Mouse (Mus musculus) heart, embryonic 12.5 days (tissue): ENCODE results near the gene Krt72. TPM values are rescaled to one million over a fixed set of nuclear protein-coding genes. Genes with fewer than 3 reads are reported as not detected.

ENCODE experiments used
- ATAC-seq: fragments of 200-750 bp; cut with Nextera tagmentation; 2 replicates; pipeline ENCODE4 v1.8.0; 2017; ENCODE audit warnings: moderate TSS enrichment, moderate library complexity; ENCODE audit not compliant: insufficient number of reproducible peaks, low FRiP score
- H3K27ac ChIP-seq: fragments of 300-500 bp; sonication (generic); 2 replicates; pipeline ENCODE4 v1.5.1; 2016; ENCODE audit warnings: mild to moderate bottlenecking, moderate library complexity; ENCODE audit not compliant: poor library complexity, severe bottlenecking
- H3K27me3 ChIP-seq: fragments of 300-500 bp; sonication (generic); replicated peaks from 2 replicates; pipeline ENCODE4 v1.6.1; 2016; ENCODE audit warnings: mild to moderate bottlenecking, moderate library complexity
- H3K36me3 ChIP-seq: fragments of 300-500 bp; sonication (generic); 2 replicates; pipeline ENCODE4 v1.6.1; 2016; ENCODE audit warnings: mild to moderate bottlenecking, moderate library complexity
- H3K4me1 ChIP-seq: fragments of 300-500 bp; sonication (generic); replicated peaks from 2 replicates; pipeline ENCODE4 v1.6.1; 2016; ENCODE audit warnings: mild to moderate bottlenecking
- H3K4me2 ChIP-seq: fragments of 300-500 bp; sonication (generic); 2 replicates; pipeline ENCODE4 v1.6.1; 2016; ENCODE audit warnings: mild to moderate bottlenecking, moderate library complexity
- H3K4me3 ChIP-seq: fragments of 300-500 bp; sonication (generic); 2 replicates; pipeline ENCODE4 v1.5.1; 2016; ENCODE audit warnings: mild to moderate bottlenecking
- H3K9ac ChIP-seq: fragments of 300-500 bp; sonication (generic); 2 replicates; pipeline ENCODE4 v1.6.1; 2016; ENCODE audit warnings: mild to moderate bottlenecking, moderate library complexity
- H3K9me3 ChIP-seq: fragments of 300-500 bp; sonication (generic); replicated peaks from 2 replicates; pipeline ENCODE4 v1.6.1; 2016; ENCODE audit warnings: mild to moderate bottlenecking, moderate library complexity
- WGBS: fragments of 180-500 bp; shearing (Covaris S2); methylation state at CpG from one replicate; pipeline ENCODE4 v1.1.7; 2016; 5-methylcytosine and 5-hydroxymethylcytosine counted together
- polyA plus RNA-seq: library from polyadenylated mRNA; unstranded; fragments of >200 nt; fragmentation: Nextera tagmentation; extraction: Ambion mirVana; gene quantifications from 2 replicates; pipeline ENCODE4 v1.2.1, GENCODE M21; 2016

Krt72 gene
- not detected in 2 replicates for polyA plus RNA-seq

- H3K27me3 ChIP-seq, result peaks cover 50% of the 10 kb centered on the region
- H3K27ac ChIP-seq, result no peak within 1 kb of the TSS
- H3K4me1 ChIP-seq, result no peaks in the 10 kb centered on the region
- 81% methylated on average over 18 of the region's 18 CpGs for WGBS
- H3K9ac ChIP-seq, result no peak within 1 kb of the TSS
- no peak within 1 kb of the TSS for H3K4me3 ChIP-seq
- no peaks in the 10 kb centered on the region for H3K36me3 ChIP-seq
- no peak for ATAC-seq
- no peak within 1 kb of the TSS for H3K4me2 ChIP-seq
- H3K9me3 ChIP-seq, result no peaks in the 10 kb centered on the region
These were observed at the start of gene Krt72 for GRCm38 (mm10) chr15:101786360-101786759. TSS of gene Krt72 (minus strand) at chr15:101786460.

- Histone ChIP-seq H3K4me1 (no peaks in the 10 kb centered on the region), H3K36me3 (no peaks in the 10 kb centered on the region), H3K9me3 (no peaks in the 10 kb centered on the region), H3K4me2 (no peak overlapping the region), H3K27ac (no peak overlapping the region), H3K4me3 (no peak overlapping the region), H3K27me3 (peaks cover 17% of the 10 kb centered on the region), H3K9ac (no peak overlapping the region)
- no peak for ATAC-seq
- 62% methylated on average over 5 of the region's 5 CpGs for WGBS
These were observed 48.6 kb upstream of the Krt72 start for GRCm38 (mm10) chr15:101834784-101835328.

- H3K27me3 ChIP-seq, result peaks cover 14% of the 10 kb centered on the region; the same call in 1 of the 2 replicates
- H3K27ac ChIP-seq, result no peak overlapping the region
- H3K4me1 ChIP-seq, result no peaks in the 10 kb centered on the region
- no peak for ATAC-seq
- H3K4me3 ChIP-seq, result no peak overlapping the region
- 39% methylated on average over 6 of the region's 6 CpGs for WGBS
- no peak overlapping the region for H3K9ac ChIP-seq
- no peaks in the 10 kb centered on the region for H3K9me3 ChIP-seq
- no peaks in the 10 kb centered on the region for H3K36me3 ChIP-seq
- no peak overlapping the region for H3K4me2 ChIP-seq
These were observed 46.9 kb upstream of the Krt72 start for GRCm38 (mm10) chr15:101833131-101833530.

GRCm38 (mm10) chr15:101829441-101829840, 43.2 kb upstream of the Krt72 start:
- no peaks in the 10 kb centered on the region for H3K9me3 ChIP-seq
- no peaks in the 10 kb centered on the region for H3K36me3 ChIP-seq
- peaks cover 6% of the 10 kb centered on the region for H3K4me1 ChIP-seq
- no peak overlapping the region for H3K9ac ChIP-seq
- H3K4me2 ChIP-seq, result no peak overlapping the region
- H3K4me3 ChIP-seq, result no peak overlapping the region
- H3K27ac ChIP-seq, result no peak overlapping the region
- peaks cover 17% of the 10 kb centered on the region; the same call in 1 of the 2 replicates for H3K27me3 ChIP-seq
- WGBS, result 66% methylated on average over 5 of the region's 5 CpGs
- ATAC-seq, result no peak

- H3K27ac ChIP-seq, result no peak overlapping the region
- peaks cover 36% of the 10 kb centered on the region for H3K27me3 ChIP-seq
- H3K9ac ChIP-seq, result no peak overlapping the region
- H3K36me3 ChIP-seq, result no peaks in the 10 kb centered on the region
- no peak overlapping the region for H3K4me3 ChIP-seq
- WGBS, result 21% methylated on average over 3 of the region's 3 CpGs
- H3K4me2 ChIP-seq, result no peak overlapping the region
- H3K9me3 ChIP-seq, result no peaks in the 10 kb centered on the region
- peaks cover 9% of the 10 kb centered on the region for H3K4me1 ChIP-seq
- no peak for ATAC-seq
These were observed 35.5 kb upstream of the Krt72 start for GRCm38 (mm10) chr15:101821786-101822185.

- 51% methylated on average over 16 of the region's 16 CpGs for WGBS
- no peaks in the 10 kb centered on the region for H3K9me3 ChIP-seq
- no peak within 1 kb of the TSS for H3K4me3 ChIP-seq
- H3K27ac ChIP-seq, result no peak within 1 kb of the TSS
- no peak for ATAC-seq
- H3K4me2 ChIP-seq, result no peak within 1 kb of the TSS
- H3K27me3 ChIP-seq, result peaks cover 48% of the 10 kb centered on the region
- H3K4me1 ChIP-seq, result no peaks in the 10 kb centered on the region
- H3K9ac ChIP-seq, result no peak within 1 kb of the TSS
- H3K36me3 ChIP-seq, result no peaks in the 10 kb centered on the region
These were observed 31.6 kb upstream of the Krt72 start, which contains the start of gene Krt2 for GRCm38 (mm10) chr15:101817875-101818274. TSS of gene Krt2 (minus strand) at chr15:101818169.

GRCm38 (mm10) chr15:101803052-101803822, 17.0 kb upstream of the Krt72 start:
- no peak overlapping the region for H3K9ac ChIP-seq
- H3K27ac ChIP-seq, result no peak overlapping the region
- H3K36me3 ChIP-seq, result no peaks in the 10 kb centered on the region
- no peak overlapping the region for H3K4me3 ChIP-seq
- H3K4me1 ChIP-seq, result no peaks in the 10 kb centered on the region
- ATAC-seq, result no peak
- 72% methylated on average over 11 of the region's 11 CpGs for WGBS
- H3K4me2 ChIP-seq, result no peak overlapping the region
- H3K27me3 ChIP-seq, result peaks cover 38% of the 10 kb centered on the region
- H3K9me3 ChIP-seq, result no peaks in the 10 kb centered on the region

- no peaks in the 10 kb centered on the region for H3K9me3 ChIP-seq
- WGBS, result 71% methylated on average over 6 of the region's 6 CpGs
- no peaks in the 10 kb centered on the region for H3K4me1 ChIP-seq
- H3K27ac ChIP-seq, result no peak within 1 kb of the TSS
- peaks cover 38% of the 10 kb centered on the region for H3K27me3 ChIP-seq
- ATAC-seq, result no peak
- no peak within 1 kb of the TSS for H3K4me3 ChIP-seq
- no peak within 1 kb of the TSS for H3K4me2 ChIP-seq
- no peaks in the 10 kb centered on the region for H3K36me3 ChIP-seq
- H3K9ac ChIP-seq, result no peak within 1 kb of the TSS
These were observed 16.1 kb upstream of the Krt72 start, which contains the start of gene Krt73 for GRCm38 (mm10) chr15:101802296-101802835. TSS of gene Krt73 (minus strand) at chr15:101802346.

- H3K27ac ChIP-seq, result no peak overlapping the region
- no peak overlapping the region for H3K9ac ChIP-seq
- WGBS, result 18% methylated on average over 3 of the region's 3 CpGs
- ATAC-seq, result no peak
- H3K27me3 ChIP-seq, result peaks cover 48% of the 10 kb centered on the region
- no peaks in the 10 kb centered on the region for H3K4me1 ChIP-seq
- H3K36me3 ChIP-seq, result no peaks in the 10 kb centered on the region
- no peak overlapping the region for H3K4me2 ChIP-seq
- no peak overlapping the region for H3K4me3 ChIP-seq
- H3K9me3 ChIP-seq, result no peaks in the 10 kb centered on the region
These were observed 4.6 kb upstream of the Krt72 start for GRCm38 (mm10) chr15:101790867-101791266.

- ATAC-seq, result no peak
- H3K4me3 ChIP-seq, result no peak overlapping the region
- no peak overlapping the region for H3K9ac ChIP-seq
- whole genome bisulfite sequencing, result 79% methylated on average over 10 of the region's 10 CpGs
- H3K27ac ChIP-seq, result no peak overlapping the region
- H3K4me2 ChIP-seq, result no peak overlapping the region
- no peaks in the 10 kb centered on the region for H3K36me3 ChIP-seq
- peaks cover 68% of the 10 kb centered on the region for H3K27me3 ChIP-seq
- H3K9me3 ChIP-seq, result no peaks in the 10 kb centered on the region
- no peaks in the 10 kb centered on the region for H3K4me1 ChIP-seq
These were observed 12.8 kb downstream of the Krt72 start for GRCm38 (mm10) chr15:101773420-101773819.

- H3K9me3 ChIP-seq, result no peaks in the 10 kb centered on the region
- no peaks in the 10 kb centered on the region for H3K36me3 ChIP-seq
- no peak overlapping the region for H3K4me3 ChIP-seq
- peaks cover 65% of the 10 kb centered on the region for H3K27me3 ChIP-seq
- peak; percentile 45; the same call in 1 of the 2 replicates for ATAC-seq
- no peak overlapping the region for H3K9ac ChIP-seq
- no peak overlapping the region for H3K4me2 ChIP-seq
- H3K27ac ChIP-seq, result no peak overlapping the region
- no peaks in the 10 kb centered on the region for H3K4me1 ChIP-seq
- 4% methylated on average over 5 of the region's 5 CpGs for WGBS
These were observed 13.6 kb downstream of the Krt72 start for GRCm38 (mm10) chr15:101772711-101773081.
